Mouse (Mus musculus) heart, embryonic 13.5 days (tissue): Measurements from ENCODE around the gene Hpf1. TPM values are rescaled to one million over a fixed set of nuclear protein-coding genes. Genes with fewer than 3 reads are reported as not detected.
A peak's percentile ranks its signal among the peaks of the same experiment; 100 is the strongest.

Source experiments
- ATAC-seq: fragments of 200-750 bp; cut with Nextera tagmentation; 2 replicates; pipeline ENCODE4 v1.8.0; 2017; ENCODE audit warnings: moderate TSS enrichment; ENCODE audit not compliant: insufficient number of reproducible peaks, low FRiP score, low TSS enrichment; ENCODE audit errors: extremely low read depth
- H3K27ac ChIP-seq: fragments of 300-500 bp; sonication (generic); replicated peaks from 2 replicates; pipeline ENCODE4 v1.5.1; 2015; ENCODE audit warnings: moderate library complexity, mild to moderate bottlenecking, inconsistent platforms
- H3K27me3 ChIP-seq: fragments of 300-500 bp; sonication (generic); replicated peaks from 2 replicates; pipeline ENCODE4 v1.6.1; 2015; ENCODE audit warnings: mild to moderate bottlenecking, inconsistent platforms
- H3K36me3 ChIP-seq: fragments of 300-500 bp; sonication (generic); 2 replicates; pipeline ENCODE4 v1.6.1; 2015; ENCODE audit warnings: mild to moderate bottlenecking, inconsistent platforms
- H3K4me1 ChIP-seq: fragments of 300-500 bp; sonication (generic); 2 replicates; pipeline ENCODE4 v1.6.1; 2015; ENCODE audit warnings: inconsistent platforms
- H3K4me2 ChIP-seq: fragments of 300-500 bp; sonication (generic); 2 replicates; pipeline ENCODE4 v1.6.1; 2015; ENCODE audit warnings: inconsistent platforms, mild to moderate bottlenecking, moderate library complexity
- H3K4me3 ChIP-seq: fragments of 300-500 bp; sonication (generic); 2 replicates; pipeline ENCODE4 v1.5.1; 2015; ENCODE audit warnings: moderate library complexity, mild to moderate bottlenecking, inconsistent platforms
- H3K9ac ChIP-seq: fragments of 300-500 bp; sonication (generic); 2 replicates; pipeline ENCODE4 v1.6.1; 2015; ENCODE audit warnings: inconsistent platforms, mild to moderate bottlenecking, moderate library complexity
- H3K9me3 ChIP-seq: fragments of 300-500 bp; sonication (generic); 2 replicates; pipeline ENCODE4 v1.6.1; 2016; ENCODE audit warnings: inconsistent platforms
- WGBS: fragments of 180-500 bp; shearing (Covaris S2); methylation state at CpG from one replicate; pipeline ENCODE4 v1.1.7; 2015; ENCODE audit warnings: mixed read lengths; 5-methylcytosine and 5-hydroxymethylcytosine counted together
- polyA plus RNA-seq: library from polyadenylated mRNA; unstranded; fragments of >200 nt; fragmentation: Nextera tagmentation; extraction: Ambion mirVana; gene quantifications from 2 replicates; pipeline ENCODE4 v1.2.1, GENCODE M21; 2015

Gene Hpf1
- polyA plus RNA-seq: 64.2 and 65.0 TPM in 2 replicates

DNA sequence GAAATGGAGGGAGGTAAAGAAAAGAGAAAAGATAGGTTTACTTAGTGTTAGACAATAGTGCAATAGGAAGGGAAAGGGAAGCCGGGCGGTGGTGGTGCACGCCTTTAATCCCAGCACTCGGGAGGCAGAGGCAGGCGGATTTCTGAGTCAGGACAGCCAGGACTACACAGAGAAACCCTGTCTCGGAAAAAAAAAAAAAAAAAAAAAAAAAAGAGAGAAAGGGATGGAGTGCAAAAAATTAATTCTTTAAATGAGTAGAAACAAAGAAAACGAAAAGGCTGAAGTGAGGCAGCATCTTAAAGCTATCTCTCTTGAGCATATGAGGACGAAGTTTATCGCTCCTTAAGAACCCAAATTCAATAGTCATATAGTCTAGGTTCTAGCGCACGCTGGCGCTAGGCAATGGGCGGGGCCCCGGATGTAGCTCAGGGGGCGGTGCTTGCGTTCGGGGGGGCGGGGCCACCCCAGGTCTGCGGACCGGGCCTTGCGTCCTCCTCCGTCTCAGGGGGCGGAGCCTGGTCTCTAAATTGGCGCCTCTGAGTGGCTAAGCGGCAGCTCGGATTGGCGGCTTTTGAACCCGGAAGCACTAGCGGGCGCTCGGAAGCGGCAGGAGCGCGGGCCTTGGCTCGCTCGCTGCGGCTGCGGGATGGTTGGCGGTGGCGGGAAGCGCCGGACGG, at the start of gene Hpf1:
TSS of gene Hpf1 (plus strand) at position 576 of the 677 bp plus-strand sequence.
- H3K4me2 ChIP-seq: peak within 1 kb of the TSS; percentile 77
- H3K4me3 ChIP-seq: peak within 1 kb of the TSS; percentile 66
- H3K27ac ChIP-seq: 0 out of 2 replicates have a peak within 1 kb of the TSS, but pooled peaks have one; percentile 9
- peaks cover 18% of the 10 kb centered on the region; the same call in 1 of the 2 replicates for H3K36me3 ChIP-seq
- no peaks in the 10 kb centered on the region for H3K27me3 ChIP-seq
- peaks cover 44% of the 10 kb centered on the region for H3K4me1 ChIP-seq
- H3K9ac ChIP-seq: peak within 1 kb of the TSS; percentile 84
- H3K9me3 ChIP-seq: no peaks in the 10 kb centered on the region
- peak; percentile 93 for ATAC-seq
- WGBS: 4% methylated on average over 43 of the region's 43 CpGs

GRCm38 (mm10) chr8:60842388-60842787, 47.8 kb upstream of the Hpf1 start:
- H3K9ac ChIP-seq: no peak overlapping the region
- H3K9me3 ChIP-seq: no peaks in the 10 kb centered on the region
- ATAC-seq: no peak
- H3K27me3 ChIP-seq: no peaks in the 10 kb centered on the region
- no peak overlapping the region for H3K27ac ChIP-seq
- WGBS: 76% methylated on average over 6 of the region's 6 CpGs
- H3K4me1 ChIP-seq: no peaks in the 10 kb centered on the region
- no peaks in the 10 kb centered on the region for H3K36me3 ChIP-seq
- no peak overlapping the region for H3K4me3 ChIP-seq
- H3K4me2 ChIP-seq: no peak overlapping the region

DNA sequence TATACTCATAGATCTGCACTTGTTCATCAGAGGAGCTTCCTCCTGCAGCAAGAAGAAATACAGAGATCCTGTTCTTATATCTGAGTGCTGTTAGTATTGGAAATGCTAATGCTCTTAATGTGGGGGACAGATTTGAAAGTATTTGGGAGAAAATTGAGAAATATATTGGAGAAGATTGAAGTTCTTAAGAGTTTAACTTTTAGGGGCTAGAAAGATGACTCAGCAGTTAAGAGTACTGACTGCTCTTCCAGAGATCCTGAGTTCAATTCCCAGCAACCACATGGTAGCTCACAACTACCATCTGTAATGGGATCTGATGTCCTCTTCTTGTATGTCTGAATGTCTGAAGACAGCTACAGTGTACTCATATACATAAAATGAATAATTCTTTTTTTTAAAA, 32.7 kb upstream of the Hpf1 start:
- no peak overlapping the region for H3K27ac ChIP-seq
- no peaks in the 10 kb centered on the region for H3K36me3 ChIP-seq
- H3K9ac ChIP-seq: no peak overlapping the region
- H3K27me3 ChIP-seq: no peaks in the 10 kb centered on the region
- no peak for ATAC-seq
- no peaks in the 10 kb centered on the region for H3K9me3 ChIP-seq
- no peak overlapping the region for H3K4me2 ChIP-seq
- H3K4me3 ChIP-seq: no peak overlapping the region
- H3K4me1 ChIP-seq: peaks cover 6% of the 10 kb centered on the region

DNA sequence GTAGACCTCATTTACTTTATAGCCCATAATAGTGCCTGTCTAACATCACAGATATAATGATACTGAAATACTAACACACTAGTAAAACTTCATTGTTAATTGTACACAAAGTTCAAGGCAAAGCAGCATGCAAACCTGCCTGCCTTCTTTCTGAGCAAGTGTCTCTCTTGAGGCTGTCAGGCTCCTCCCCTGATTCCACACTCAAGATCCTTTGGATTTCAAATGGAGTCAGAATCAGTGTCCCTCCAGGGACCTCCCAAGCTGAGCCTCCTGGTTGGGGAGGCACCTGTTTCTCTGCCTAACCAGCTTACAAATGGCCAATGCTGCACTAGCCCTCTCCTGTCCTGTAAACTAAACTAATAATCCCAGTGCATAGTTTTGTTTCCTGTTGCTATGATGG, 32.1 kb upstream of the Hpf1 start:
- Histone ChIP-seq H3K27ac (no peak overlapping the region), H3K9ac (no peak overlapping the region), H3K4me1 (peaks cover 6% of the 10 kb centered on the region), H3K36me3 (no peaks in the 10 kb centered on the region), H3K4me3 (no peak overlapping the region), H3K4me2 (no peak overlapping the region), H3K9me3 (no peaks in the 10 kb centered on the region), H3K27me3 (no peaks in the 10 kb centered on the region)
- no peak for ATAC-seq

DNA sequence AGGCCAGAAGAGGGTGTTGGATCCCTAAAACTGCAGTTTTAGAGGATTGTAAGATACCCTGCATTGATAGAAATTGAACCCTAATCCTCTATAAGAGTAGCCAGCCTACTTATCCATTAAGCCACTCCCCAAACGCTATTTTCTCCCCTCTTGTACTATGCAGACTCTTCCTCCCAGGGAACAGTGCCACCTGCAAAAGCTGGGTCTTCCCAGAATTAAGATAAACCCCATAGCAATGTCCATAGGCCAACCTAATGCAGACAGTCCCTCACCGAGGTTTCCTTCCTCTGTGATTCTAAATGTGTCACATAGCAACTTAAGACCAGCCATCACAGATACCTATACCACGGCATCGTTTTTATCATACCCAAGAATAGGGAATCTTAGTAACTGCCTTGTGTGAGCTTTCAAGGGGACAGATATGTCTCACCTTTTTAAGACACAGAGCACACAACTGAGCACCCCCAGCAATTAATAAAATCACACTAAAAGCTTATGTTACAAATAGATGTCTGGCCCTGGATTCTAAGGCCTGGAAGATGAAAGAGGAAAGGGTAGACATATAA, 31.2 kb upstream of the Hpf1 start:
- Histone ChIP-seq H3K36me3 (no peaks in the 10 kb centered on the region), H3K4me3 (no peak overlapping the region), H3K4me2 (no peak overlapping the region), H3K4me1 (peaks cover 6% of the 10 kb centered on the region), H3K9ac (no peak overlapping the region), H3K27ac (peak overlapping the region; percentile 8; the same call in 1 of the 2 replicates), H3K9me3 (no peaks in the 10 kb centered on the region), H3K27me3 (no peaks in the 10 kb centered on the region)
- WGBS: 47% methylated on average over 4 of the region's 4 CpGs
- ATAC-seq: no peak

DNA sequence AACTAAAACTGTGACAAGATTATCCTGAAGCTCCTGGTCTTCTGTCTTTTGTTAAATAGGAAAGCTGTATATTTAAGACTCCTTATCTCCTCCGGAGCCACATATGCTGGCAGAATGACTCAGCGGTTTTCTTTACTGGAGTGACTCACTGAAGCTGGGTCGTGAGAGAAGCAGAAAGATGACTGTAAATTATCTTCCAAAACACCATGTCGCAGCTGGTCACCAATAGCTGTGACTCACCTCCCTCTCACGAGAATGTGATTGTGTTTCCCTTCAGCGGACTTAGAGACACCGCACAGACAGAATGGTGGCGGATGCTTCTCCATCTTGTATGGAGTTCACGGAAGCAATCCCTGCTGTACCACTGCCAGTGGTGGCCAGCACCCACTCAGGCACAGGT, 30.6 kb upstream of the Hpf1 start:
- peak overlapping the region; percentile 63 for H3K27ac ChIP-seq
- no peaks in the 10 kb centered on the region for H3K27me3 ChIP-seq
- peaks cover 6% of the 10 kb centered on the region for H3K4me1 ChIP-seq
- H3K4me2 ChIP-seq: peak overlapping the region; percentile 34
- H3K9me3 ChIP-seq: no peaks in the 10 kb centered on the region
- H3K36me3 ChIP-seq: no peaks in the 10 kb centered on the region
- no peak overlapping the region for H3K4me3 ChIP-seq
- peak; percentile 91 for ATAC-seq
- WGBS: 41% methylated on average over 9 of the region's 9 CpGs
- no peak overlapping the region for H3K9ac ChIP-seq

- Histone ChIP-seq H3K9ac (no peak overlapping the region), H3K4me1 (peaks cover 6% of the 10 kb centered on the region), H3K4me3 (no peak overlapping the region), H3K36me3 (no peaks in the 10 kb centered on the region), H3K27ac (peak overlapping the region; percentile 63; the same call in 1 of the 2 replicates), H3K4me2 (no peak overlapping the region), H3K27me3 (no peaks in the 10 kb centered on the region), H3K9me3 (no peaks in the 10 kb centered on the region)
- no peak for ATAC-seq
- WGBS: 69% methylated on average over 3 of the region's 3 CpGs
These were observed 29.5 kb upstream of the Hpf1 start for GRCm38 (mm10) chr8:60860749-60861148.

DNA sequence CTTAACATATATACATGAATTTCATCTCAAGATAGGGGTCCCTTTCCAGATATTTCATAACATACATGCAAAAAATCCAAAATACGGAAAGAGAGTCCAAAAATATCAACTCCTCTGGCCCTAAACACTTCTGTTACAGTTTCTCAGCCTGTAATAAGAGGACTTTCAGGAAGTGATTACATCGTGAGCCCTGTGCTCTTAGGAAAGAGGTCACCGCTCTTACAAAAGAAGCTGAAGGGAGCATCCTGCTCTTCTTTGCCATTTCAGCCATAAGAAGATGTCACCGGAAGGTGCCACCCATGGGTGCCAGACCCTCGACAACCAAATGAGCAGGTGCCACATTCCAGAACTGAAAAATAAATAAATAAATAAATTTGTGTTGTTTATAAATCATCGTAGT, 28.4 kb upstream of the Hpf1 start:
- Histone ChIP-seq H3K9ac (no peak overlapping the region), H3K36me3 (no peaks in the 10 kb centered on the region), H3K4me1 (peaks cover 6% of the 10 kb centered on the region), H3K4me3 (no peak overlapping the region), H3K27ac (no peak overlapping the region), H3K4me2 (no peak overlapping the region), H3K9me3 (no peaks in the 10 kb centered on the region), H3K27me3 (no peaks in the 10 kb centered on the region)
- no peak for ATAC-seq
- 83% methylated on average over 6 of the region's 6 CpGs for WGBS

- H3K4me3 ChIP-seq: no peak overlapping the region
- H3K36me3 ChIP-seq: no peaks in the 10 kb centered on the region
- H3K9me3 ChIP-seq: no peaks in the 10 kb centered on the region
- no peak overlapping the region for H3K27ac ChIP-seq
- no peak for ATAC-seq
- 83% methylated on average over 6 of the region's 6 CpGs for WGBS
- H3K27me3 ChIP-seq: no peaks in the 10 kb centered on the region
- no peak overlapping the region for H3K4me2 ChIP-seq
- H3K4me1 ChIP-seq: peaks cover 13% of the 10 kb centered on the region
- no peak overlapping the region for H3K9ac ChIP-seq
These were observed 25.3 kb upstream of the Hpf1 start for GRCm38 (mm10) chr8:60864875-60865274.

DNA sequence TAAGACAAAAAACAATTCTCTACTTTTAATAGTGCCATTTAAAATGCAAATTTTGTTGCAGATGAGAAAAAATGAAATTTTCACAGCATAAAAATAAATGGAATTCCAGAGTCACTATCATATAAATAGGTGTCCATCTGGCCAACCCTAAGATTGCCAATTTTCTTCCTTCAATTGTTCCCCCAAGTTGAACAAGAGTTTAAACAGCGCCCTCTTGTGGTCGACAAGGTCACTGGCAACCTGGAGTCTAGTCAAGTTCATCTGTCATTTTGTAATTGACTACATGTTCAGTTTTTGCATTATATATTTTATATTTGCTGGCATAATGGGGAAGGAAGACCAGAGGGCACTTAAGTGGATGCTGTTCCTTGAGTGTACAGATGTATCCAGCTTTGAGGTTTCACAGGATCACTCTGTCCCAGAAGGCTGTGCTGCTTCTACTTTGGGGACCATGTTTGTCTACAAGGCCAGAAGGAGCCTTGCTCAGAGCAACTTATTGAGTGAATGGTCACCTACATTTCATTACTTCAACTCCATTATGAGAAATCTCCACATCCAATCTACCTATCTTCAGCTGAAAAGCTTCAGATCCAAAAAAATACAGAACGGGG, 24.6 kb upstream of the Hpf1 start:
- Histone ChIP-seq H3K4me3 (no peak overlapping the region), H3K27me3 (no peaks in the 10 kb centered on the region), H3K9me3 (no peaks in the 10 kb centered on the region), H3K27ac (no peak overlapping the region), H3K4me2 (no peak overlapping the region), H3K9ac (no peak overlapping the region), H3K36me3 (no peaks in the 10 kb centered on the region), H3K4me1 (peaks cover 12% of the 10 kb centered on the region)
- no peak for ATAC-seq
- 31% methylated on average over 3 of the region's 3 CpGs for WGBS

DNA sequence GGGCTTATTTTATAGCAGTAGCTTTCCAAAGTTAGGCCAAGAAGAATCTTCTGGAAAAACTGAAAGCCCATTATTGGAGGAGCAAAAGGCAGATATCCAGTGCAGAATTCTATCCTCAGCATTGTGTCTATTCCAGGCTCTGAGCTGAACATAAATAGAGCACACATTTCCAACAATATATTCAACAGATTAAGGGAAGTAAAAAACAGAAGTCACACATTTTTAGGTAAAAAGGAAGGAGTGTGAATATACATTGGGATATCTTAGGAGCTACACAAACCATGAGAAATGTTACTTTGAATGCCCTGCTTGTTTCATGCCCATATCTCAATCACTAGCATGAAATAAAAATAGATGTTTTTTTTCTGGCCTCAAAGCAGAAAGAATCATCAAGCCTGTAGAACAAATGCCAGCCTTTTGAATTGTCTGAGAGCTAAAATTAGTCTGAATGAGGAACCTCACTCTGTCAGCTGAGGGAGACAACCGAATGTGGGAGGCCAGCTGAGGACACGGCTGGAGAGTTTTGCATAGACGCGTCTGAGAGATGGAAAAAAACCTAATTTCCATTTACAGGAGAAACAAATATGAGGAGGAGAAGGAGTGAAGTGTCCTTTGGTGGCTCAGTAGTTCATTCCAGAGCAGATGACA, 22.6 kb upstream of the Hpf1 start:
- 35% methylated on average over 4 of the region's 4 CpGs for WGBS
- Histone ChIP-seq H3K4me1 (peaks cover 12% of the 10 kb centered on the region), H3K9ac (no peak overlapping the region)

More for the DNA sequence above, 22.6 kb upstream of the Hpf1 start:
- Histone ChIP-seq H3K9me3 (no peaks in the 10 kb centered on the region), H3K27me3 (no peaks in the 10 kb centered on the region), H3K27ac (no peak overlapping the region), H3K4me2 (no peak overlapping the region), H3K4me3 (no peak overlapping the region), H3K36me3 (no peaks in the 10 kb centered on the region)
- no peak for ATAC-seq
